ENCODE assay signal across 12 mouse cellular contexts in genomic region chr17:86412141-86412540, GRCm38 (mm10).
DNase-seq lines count a peak whose midpoint lies in the region; ATAC-seq lines count a peak whose summit lies in the region.
"Had no signal": no experiment of that assay in that cellular context is flagged by ENCODE, and none has a peak within 500 bp of the region (broad histone marks: within the 10 kb centered on the region; RNA-seq: fewer than 3 reads in every experiment).

No protein-coding gene starts in this region.

- H3K4me1 ChIP-seq in hindbrain, embryonic 12.5 days: peaks cover 40% of the 10 kb centered on the region
- peaks cover 38% of the 10 kb centered on the region for H3K4me1 ChIP-seq in hindbrain, embryonic 14.5 days (replicated peaks; ENCODE audit: control insufficient read depth, insufficient read depth, low read length)
- H3K4me1 ChIP-seq in neural tube, embryonic 13.5 days (replicated peaks): peaks cover 65% of the 10 kb centered on the region
- peaks cover 57% of the 10 kb centered on the region for H3K4me1 ChIP-seq in neural tube, embryonic 15.5 days
- H3K4me1 ChIP-seq in stomach, embryonic 16.5 days (ENCODE audit: control insufficient read depth, insufficient read depth, low read length): peaks cover 11% of the 10 kb centered on the region
- 0 out of 2 replicates have a peak, but pooled peaks cover 3% of the 10 kb centered on the region for H3K4me1 ChIP-seq in liver, embryonic 12.5 days

- no peak for DNase-seq in hindbrain, embryonic 14.5 days (ENCODE audit: low spot score)
- DNase-seq in heart, postnatal 10 days: peak; percentile 67 to 70
- no peak for DNase-seq in layer of hippocampus, adult 11-12 months (ENCODE audit: low spot score)
- DNase-seq: cerebellum, adult 9-11 months; kidney, adult 11 months had no signal

- 63% methylated on average over 6 of the region's 6 CpGs for WGBS in hindbrain, embryonic 12.5 days
- WGBS in hindbrain, embryonic 14.5 days: 63% methylated on average over 6 of the region's 6 CpGs
- WGBS in neural tube, embryonic 13.5 days: 46% methylated on average over 6 of the region's 6 CpGs
- WGBS in neural tube, embryonic 15.5 days: 54% methylated on average over 6 of the region's 6 CpGs
- 39% methylated on average over 6 of the region's 6 CpGs for WGBS in stomach, embryonic 16.5 days
- 61% methylated on average over 6 of the region's 6 CpGs for WGBS in liver, embryonic 12.5 days (ENCODE audit: insufficient replicate concordance)

- 0 out of 2 replicates have a peak, but pooled peaks have one; percentile 23 for ATAC-seq in hindbrain, embryonic 12.5 days (ENCODE audit: low FRiP score)
- ATAC-seq in hindbrain, embryonic 14.5 days (ENCODE audit: low FRiP score): no peak
- ATAC-seq in neural tube, embryonic 13.5 days (ENCODE audit: low read depth): no peak
- ATAC-seq in neural tube, embryonic 15.5 days (ENCODE audit: low FRiP score): no peak
- peak; percentile 80; the same call in 1 of the 2 replicates for ATAC-seq in stomach, embryonic 16.5 days (ENCODE audit: insufficient read depth, low FRiP score)
- no peak for ATAC-seq in liver, embryonic 12.5 days

- H3K27ac ChIP-seq in hindbrain, embryonic 12.5 days: no peak overlapping the region
- no peak overlapping the region for H3K27ac ChIP-seq in hindbrain, embryonic 14.5 days
- H3K27ac ChIP-seq in neural tube, embryonic 13.5 days (replicated peaks): peak overlapping the region; percentile 54; the same call in 1 of the 2 replicates
- no peak overlapping the region for H3K27ac ChIP-seq in neural tube, embryonic 15.5 days (replicated peaks)
- no peak overlapping the region for H3K27ac ChIP-seq in stomach, embryonic 16.5 days (ENCODE audit: low read length)
- no peak overlapping the region for H3K27ac ChIP-seq in liver, embryonic 12.5 days
- H3K27ac ChIP-seq: left cerebral cortex, adult 2 months; liver, embryonic 14.5 days had no signal

- intact Hi-C loops in heart, postnatal 10 days (cut with DNase I): no loop called here

- no peak overlapping the region for H3K9ac ChIP-seq in hindbrain, embryonic 12.5 days
- H3K9ac ChIP-seq in hindbrain, embryonic 14.5 days: no peak overlapping the region
- H3K9ac ChIP-seq in neural tube, embryonic 13.5 days: no peak overlapping the region
- no peak overlapping the region for H3K9ac ChIP-seq in neural tube, embryonic 15.5 days (replicated peaks)
- no peak overlapping the region for H3K9ac ChIP-seq in stomach, embryonic 16.5 days (ENCODE audit: low read length)
- no peak overlapping the region for H3K9ac ChIP-seq in liver, embryonic 12.5 days
- H3K9ac ChIP-seq: liver, embryonic 14.5 days had no signal

- H3K4me3 ChIP-seq in hindbrain, embryonic 12.5 days: no peak overlapping the region
- no peak overlapping the region for H3K4me3 ChIP-seq in hindbrain, embryonic 14.5 days (replicated peaks; ENCODE audit: low read length)
- no peak overlapping the region for H3K4me3 ChIP-seq in neural tube, embryonic 13.5 days
- no peak overlapping the region for H3K4me3 ChIP-seq in neural tube, embryonic 15.5 days (replicated peaks)
- no peak overlapping the region for H3K4me3 ChIP-seq in stomach, embryonic 16.5 days (replicated peaks; ENCODE audit: low read length)
- no peak overlapping the region for H3K4me3 ChIP-seq in liver, embryonic 12.5 days
- H3K4me3 ChIP-seq: left cerebral cortex, adult 2 months had no signal

- no peaks in the 10 kb centered on the region for H3K27me3 ChIP-seq in hindbrain, embryonic 12.5 days
- no peaks in the 10 kb centered on the region for H3K27me3 ChIP-seq in hindbrain, embryonic 14.5 days (ENCODE audit: control insufficient read depth, insufficient read depth, low read length)
- H3K27me3 ChIP-seq in neural tube, embryonic 13.5 days: no peaks in the 10 kb centered on the region
- H3K27me3 ChIP-seq in neural tube, embryonic 15.5 days (replicated peaks): no peaks in the 10 kb centered on the region
- no peaks in the 10 kb centered on the region for H3K27me3 ChIP-seq in stomach, embryonic 16.5 days (ENCODE audit: control insufficient read depth, insufficient read depth, low read length)
- H3K27me3 ChIP-seq in liver, embryonic 12.5 days (replicated peaks): no peaks in the 10 kb centered on the region

- no peaks in the 10 kb centered on the region for H3K9me3 ChIP-seq in hindbrain, embryonic 12.5 days (replicated peaks)
- H3K9me3 ChIP-seq in hindbrain, embryonic 14.5 days (ENCODE audit: control insufficient read depth, low read length): no peaks in the 10 kb centered on the region
- H3K9me3 ChIP-seq in neural tube, embryonic 13.5 days: no peaks in the 10 kb centered on the region
- H3K9me3 ChIP-seq in neural tube, embryonic 15.5 days (replicated peaks): no peaks in the 10 kb centered on the region
- H3K9me3 ChIP-seq in stomach, embryonic 16.5 days (replicated peaks; ENCODE audit: control insufficient read depth, low read length): no peaks in the 10 kb centered on the region
- no peaks in the 10 kb centered on the region for H3K9me3 ChIP-seq in liver, embryonic 12.5 days (replicated peaks)

- H3K4me2 ChIP-seq in hindbrain, embryonic 12.5 days (replicated peaks): no peak overlapping the region
- H3K4me2 ChIP-seq in hindbrain, embryonic 14.5 days (replicated peaks): no peak overlapping the region
- H3K4me2 ChIP-seq in neural tube, embryonic 13.5 days: no peak overlapping the region
- no peak overlapping the region for H3K4me2 ChIP-seq in neural tube, embryonic 15.5 days
- H3K4me2 ChIP-seq in stomach, embryonic 16.5 days (ENCODE audit: low read depth, low read length): no peak overlapping the region
- no peak overlapping the region for H3K4me2 ChIP-seq in liver, embryonic 12.5 days

- no peaks in the 10 kb centered on the region for H3K36me3 ChIP-seq in hindbrain, embryonic 12.5 days
- H3K36me3 ChIP-seq in hindbrain, embryonic 14.5 days (replicated peaks; ENCODE audit: control insufficient read depth, insufficient read depth): no peaks in the 10 kb centered on the region
- no peaks in the 10 kb centered on the region for H3K36me3 ChIP-seq in neural tube, embryonic 13.5 days
- no peaks in the 10 kb centered on the region for H3K36me3 ChIP-seq in neural tube, embryonic 15.5 days
- no peaks in the 10 kb centered on the region for H3K36me3 ChIP-seq in stomach, embryonic 16.5 days (ENCODE audit: control insufficient read depth, insufficient read depth, low read length)
- H3K36me3 ChIP-seq in liver, embryonic 12.5 days: no peaks in the 10 kb centered on the region

Comparison
In these comparisons a context has a peak if more than half of its experiments do, and no peak if none do; other contexts are left out.
1. ATAC-seq: peak in hindbrain, embryonic 12.5 days (single experiment) and stomach, embryonic 16.5 days (single experiment); none in hindbrain, embryonic 14.5 days (single experiment), neural tube, embryonic 13.5 days (single experiment), neural tube, embryonic 15.5 days (single experiment) and liver, embryonic 12.5 days (single experiment).
2. DNase-seq: peak in heart, postnatal 10 days (2 of 2); none in hindbrain, embryonic 14.5 days (single experiment) and layer of hippocampus, adult 11-12 months (single experiment).